Mouse (Mus musculus) brain, embryonic 18.5 days (tissue): ENCODE measurements around the gene Armt1.
"Not testable (repeated sequence)": the region's sequence is repeated elsewhere in the genome, so short reads cannot be mapped to it uniquely, and the experiment has no call there.

ENCODE experiments used
- DNase-seq: peaks from one replicate; pipeline ENCODE4 v3.0.0-alpha.2; 2012; ENCODE audit warnings: low read depth, low spot score

The Armt1 gene

GRCm38 (mm10) chr10:4433871-4434270, 1.6 kb downstream of the Armt1 start:
- not testable (repeated sequence) for DNase-seq

GRCm38 (mm10) chr10:4435416-4435815, 3.1 kb downstream of the Armt1 start:
- no peak for DNase-seq

DNA sequence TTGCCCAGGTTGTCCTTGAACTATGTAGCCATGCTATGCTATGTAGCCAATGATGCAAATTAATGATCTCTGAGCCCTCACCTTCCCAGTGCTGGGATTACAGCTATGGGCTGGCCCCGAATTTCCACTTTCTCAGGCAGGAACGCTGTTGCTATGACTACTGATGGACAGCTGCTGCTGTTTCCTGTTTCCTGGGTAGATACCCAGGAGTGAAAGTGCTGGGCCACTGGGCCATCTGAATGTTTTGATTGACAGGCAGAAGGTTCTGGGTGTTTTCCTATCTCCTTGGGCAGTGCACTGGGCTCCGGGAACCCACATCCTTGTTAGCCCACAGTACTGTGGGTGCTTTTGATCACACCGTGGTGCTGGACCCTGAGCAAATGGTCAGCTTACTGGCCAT, 24.1 kb downstream of the Armt1 start:
- no peak for DNase-seq

GRCm38 (mm10) chr10:4460201-4460600, 27.9 kb downstream of the Armt1 start:
- DNase-seq, result no peak

GRCm38 (mm10) chr10:4465799-4466198, 33.5 kb downstream of the Armt1 start:
- DNase-seq, result no peak

DNA sequence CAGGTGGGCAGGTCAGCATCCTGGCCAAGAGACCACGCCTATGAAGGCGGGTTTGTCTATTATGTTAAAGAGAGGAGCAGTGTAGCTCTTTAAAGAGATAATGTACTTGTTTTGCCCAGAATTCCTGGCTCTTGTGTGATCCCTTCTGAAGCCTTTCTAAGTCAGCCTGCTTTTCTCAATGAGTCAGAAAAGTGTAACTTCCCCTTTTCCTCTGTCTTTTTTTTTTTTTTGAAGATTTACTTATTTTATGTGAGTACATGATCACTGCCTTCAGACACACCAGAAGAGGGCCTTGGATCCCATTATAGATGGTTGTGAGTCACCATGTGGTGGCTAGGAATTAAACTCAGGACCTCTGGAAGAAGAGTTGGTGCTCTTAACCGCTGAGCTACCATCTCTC, 37.1 kb downstream of the Armt1 start:
- no peak for DNase-seq

DNA sequence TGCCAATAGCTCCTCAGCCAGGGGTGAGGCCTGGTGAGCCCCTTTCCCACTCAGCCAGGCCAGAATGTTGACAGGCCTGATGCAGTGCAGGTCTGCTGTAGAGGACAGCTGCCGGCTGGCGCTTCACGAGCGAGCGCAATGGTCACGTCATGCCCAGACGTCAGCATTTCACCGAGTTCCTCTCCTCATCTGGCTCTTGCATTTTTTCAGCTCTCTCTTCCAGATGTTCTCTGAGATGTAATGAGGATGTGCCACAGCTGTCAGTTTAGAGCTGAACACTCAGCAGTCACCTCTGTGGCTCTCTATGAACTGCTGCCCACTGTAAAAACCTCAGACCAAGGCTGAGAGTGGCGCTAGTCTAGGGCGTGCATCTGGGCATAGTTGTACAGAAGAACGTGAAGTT, 41.3 kb downstream of the Armt1 start:
- DNase-seq, result no peak

DNA sequence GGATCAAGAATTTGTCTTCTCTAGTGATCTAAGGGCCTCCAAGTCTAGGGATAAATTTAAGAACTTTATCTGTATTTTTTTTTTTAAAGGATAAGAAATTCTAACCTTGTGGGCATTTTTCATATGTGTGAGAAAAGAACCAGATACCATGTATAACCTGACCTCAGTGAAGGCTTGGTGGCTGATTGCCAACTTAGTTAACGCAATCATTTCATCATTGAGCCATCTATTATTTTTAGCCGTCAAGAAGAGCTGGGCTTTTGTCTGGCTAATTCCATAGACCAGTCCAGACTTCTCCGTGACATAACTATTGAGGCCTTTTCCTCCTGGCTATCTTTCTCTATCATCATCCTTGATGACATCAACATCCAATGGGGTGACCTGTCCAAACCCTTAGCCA, 43.2 kb downstream of the Armt1 start:
- DNase-seq, result no peak

- DNase-seq, result no peak
Measured at GRCm38 (mm10) chr10:4476604-4477003, 44.3 kb downstream of the Armt1 start.

GRCm38 (mm10) chr10:4480929-4481328, 48.7 kb downstream of the Armt1 start:
- no peak for DNase-seq

DNA sequence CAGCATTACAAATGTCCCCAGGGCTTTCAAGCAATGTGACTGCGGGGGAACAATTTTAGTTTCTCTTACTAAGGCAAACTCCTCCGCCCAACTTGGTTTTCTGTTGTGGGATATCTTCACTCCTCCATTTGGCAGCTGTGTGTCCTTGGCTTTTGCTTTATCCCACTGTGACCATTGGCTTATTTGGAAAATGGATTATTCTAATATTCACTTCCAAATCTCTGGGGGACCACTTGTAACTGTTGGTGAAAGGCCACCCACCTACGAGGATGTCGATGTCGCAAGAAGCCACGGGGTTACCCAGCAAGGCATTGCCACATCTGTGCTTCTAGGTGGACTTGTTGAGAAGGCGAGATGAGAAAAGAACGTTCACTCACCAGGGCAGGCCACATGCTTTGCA, 49.4 kb downstream of the Armt1 start:
- no peak for DNase-seq

GRCm38 (mm10) chr10:4482355-4482754, 50.1 kb downstream of the Armt1 start, which contains the start of gene Ccdc170:
Gene Ccdc170, plus strand, starts transcription at chr10:4482502.
- no peak for DNase-seq

GRCm38 (mm10) chr10:4483848-4484247, 51.6 kb downstream of the Armt1 start:
- no peak for DNase-seq

- DNase-seq, result no peak
Measured at GRCm38 (mm10) chr10:4484986-4485385, 52.7 kb downstream of the Armt1 start.

DNA sequence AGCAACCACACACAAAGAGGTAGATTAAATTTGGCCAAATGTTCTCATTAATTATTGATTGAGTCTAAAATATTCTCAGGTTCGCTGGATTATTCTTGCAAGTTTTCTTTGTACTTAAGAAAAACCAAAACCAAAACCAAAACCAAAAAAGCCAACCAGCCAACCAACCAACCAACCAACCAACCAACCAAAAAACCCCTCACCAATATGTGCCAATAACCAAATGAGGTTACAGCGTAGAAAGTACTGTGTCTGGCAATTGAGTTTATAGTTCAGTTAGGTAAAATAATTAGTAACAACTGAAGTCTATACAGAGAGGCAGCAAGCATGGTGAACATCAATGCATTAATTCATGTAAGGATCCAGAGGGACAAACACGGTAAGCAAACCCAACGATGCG, 57.6 kb downstream of the Armt1 start:
- DNase-seq, result no peak

- DNase-seq, result no peak
Measured at GRCm38 (mm10) chr10:4491281-4491680, 59.0 kb downstream of the Armt1 start.

DNA sequence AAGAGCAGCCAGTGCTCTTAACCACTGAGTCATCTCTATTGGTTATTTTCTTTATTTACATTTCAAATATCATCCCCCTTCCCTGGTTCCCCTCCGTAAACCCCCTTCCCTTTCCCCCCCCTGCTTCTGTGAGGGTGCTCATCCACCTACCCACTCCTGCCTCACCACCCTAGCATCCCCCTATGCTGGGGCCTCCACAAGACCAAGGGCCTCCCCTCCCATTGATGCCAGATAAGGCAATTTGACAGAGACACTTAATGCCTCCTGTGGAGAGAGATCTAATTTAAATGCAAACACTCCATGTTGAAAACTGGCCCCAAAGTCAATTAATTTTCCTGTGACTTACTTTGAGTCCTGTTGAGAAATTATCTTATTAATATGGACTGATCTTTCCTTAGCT, 59.8 kb downstream of the Armt1 start:
- no peak for DNase-seq

DNA sequence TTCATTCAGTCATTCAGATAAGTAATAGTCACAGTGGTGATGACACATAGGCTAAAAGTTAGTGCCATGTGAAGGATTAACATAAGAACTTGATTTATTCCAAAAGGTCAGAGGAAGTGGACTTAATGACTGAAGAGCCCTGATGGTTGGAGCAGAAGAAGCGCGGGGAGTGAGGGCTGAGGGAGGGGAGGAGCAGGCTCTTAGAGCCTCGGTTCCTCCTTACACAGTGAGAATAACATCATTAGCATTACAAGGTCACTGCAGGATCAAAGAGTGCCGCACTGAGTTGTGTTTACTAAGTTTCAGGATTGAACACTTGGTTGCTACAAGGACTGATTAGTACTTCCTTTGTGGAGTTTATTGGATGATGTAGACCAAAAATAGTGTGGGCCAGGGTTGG, 60.6 kb downstream of the Armt1 start:
- DNase-seq, result no peak

GRCm38 (mm10) chr10:4503251-4503650, 71.0 kb downstream of the Armt1 start:
- DNase-seq, result no peak
